Mouse (Mus musculus) stomach, adult 2 months (tissue): Measurements from ENCODE around the gene Bckdhb. TPM values are rescaled to one million over a fixed set of nuclear protein-coding genes. Genes with fewer than 3 reads are reported as not detected.

Experiments used
- polyA plus RNA-seq: library from polyadenylated mRNA; depleted of rRNA; stranded (reverse); fragments of >200 nt; gene quantifications from 2 replicates; pipeline ENCODE4 v1.2.3, GENCODE M21; 2012; rRNA removed

Gene Bckdhb
- 5.9 and 7.9 TPM in 2 replicates for polyA plus RNA-seq

GRCm38 (mm10) chr9:83924878-83925687, at the start of gene Bckdhb:
Bckdhb (plus strand) TSS chr9:83925145.

Other genes starting within 250 kb of the Bckdhb start
- gene Elovl4, start 118.9 kb upstream of the Bckdhb start, polyA plus RNA-seq = 61.7 and 115 TPM in 2 replicates
- gene Ttk, start 90.5 kb upstream of the Bckdhb start, polyA plus RNA-seq = 0.16 and 0.24 TPM in 2 replicates